Mouse (Mus musculus) CH12.LX (cell line): ENCODE results near the gene Rtkn2. TPM values are rescaled to one million over a fixed set of nuclear protein-coding genes. Genes with fewer than 3 reads are reported as not detected.

Experiments
- DNase-seq: peaks from one replicate; pipeline ENCODE4 v3.0.0-alpha.2; 2013; ENCODE audit errors: extremely low read depth
- H3K27ac ChIP-seq: 2 replicates; pipeline ENCODE4 v1.5.1; 2012; ENCODE audit warnings: low read depth, mild to moderate bottlenecking, control low read depth, moderate library complexity; ENCODE audit not compliant: insufficient read depth
- H3K27me3 ChIP-seq: replicated peaks from 2 replicates; pipeline ENCODE3; 2012; ENCODE audit warnings: inconsistent platforms
- H3K36me3 ChIP-seq, 2 experiments: replicated peaks in 1 of 2; 2 replicates each; pipeline versions ENCODE3 to v1.6.1; 2012; ENCODE audit warnings: inconsistent platforms in 1 of 2, low read length in 1 of 2, mild to moderate bottlenecking in 1 of 2, mixed read lengths in 1 of 2, moderate library complexity in 1 of 2; ENCODE audit not compliant: control insufficient read depth in 1 of 2, insufficient read depth in 1 of 2
- H3K4me1 ChIP-seq, 2 experiments: 2 replicates each; pipeline ENCODE4 v1.6.1; 2012; ENCODE audit warnings: inconsistent platforms in 1 of 2, moderate library complexity in 1 of 2; ENCODE audit not compliant: insufficient read depth in 2 of 2, control insufficient read depth in 1 of 2
- H3K4me2 ChIP-seq: 2 replicates; pipeline ENCODE4 v1.6.1; 2012; ENCODE audit warnings: low read depth, mild to moderate bottlenecking, control low read depth; ENCODE audit not compliant: poor library complexity, insufficient read depth, severe bottlenecking
- H3K4me3 ChIP-seq, 3 experiments: fragments of 150-350 bp in 1 of 3; sonication (generic) in 1 of 3; replicated peaks in 1 of 3; 2 replicates each; pipeline versions ENCODE3 to v1.5.1; 2011 to 2012; ENCODE audit warnings: low read depth in 2 of 3, low read length in 2 of 3, mild to moderate bottlenecking in 2 of 3, moderate library complexity in 2 of 3, control low read depth in 1 of 3, improper control_type of control experiment in 1 of 3, inconsistent platforms in 1 of 3, mixed read lengths in 1 of 3; ENCODE audit not compliant: poor library complexity in 1 of 3
- H3K79me2 ChIP-seq: replicated peaks from 2 replicates; pipeline ENCODE4 v1.6.1; 2012; ENCODE audit warnings: mild to moderate bottlenecking, moderate library complexity; ENCODE audit not compliant: control insufficient read depth, poor library complexity, insufficient read depth, severe bottlenecking; ENCODE audit errors: extremely low read depth
- H3K9ac ChIP-seq: 2 replicates; pipeline ENCODE4 v1.6.1; 2012; ENCODE audit warnings: low read depth, mild to moderate bottlenecking, control low read depth, moderate library complexity; ENCODE audit not compliant: insufficient read depth
- H3K9me3 ChIP-seq: replicated peaks from 2 replicates; pipeline ENCODE3; 2012; ENCODE audit warnings: low read length, inconsistent platforms, mixed read lengths
- BHLHE40 ChIP-seq: IDR thresholded peaks from 2 replicates; pipeline ENCODE4 v1.6.1; 2011; ENCODE audit warnings: mild to moderate bottlenecking, low read depth, low read length, improper control_type of control experiment
- ETS1 ChIP-seq: conservative IDR thresholded peaks from 2 replicates; pipeline ENCODE4 v1.6.1; 2012; ENCODE audit warnings: low read depth, mild to moderate bottlenecking, inconsistent platforms, low read length, improper control_type of control experiment, moderate library complexity
- HCFC1 ChIP-seq: IDR thresholded peaks from 2 replicates; pipeline ENCODE4 v1.6.1; 2012; ENCODE audit warnings: low read depth, mild to moderate bottlenecking, inconsistent platforms, low read length, improper control_type of control experiment
- IRF4 ChIP-seq: IDR thresholded peaks from 2 replicates; pipeline ENCODE4 v1.6.1; 2014; ENCODE audit warnings: low read depth, mild to moderate bottlenecking, inconsistent platforms, low read length, improper control_type of control experiment
- JUN ChIP-seq: IDR thresholded peaks from 2 replicates; pipeline ENCODE4 v1.6.1; 2011; ENCODE audit warnings: low read depth, mild to moderate bottlenecking, low read length, improper control_type of control experiment, moderate library complexity; ENCODE audit not compliant: insufficient read depth
- JUND ChIP-seq: conservative IDR thresholded peaks from 2 replicates; pipeline ENCODE4 v1.6.1; 2011; ENCODE audit warnings: low read depth, low read length, improper control_type of control experiment
- KAT2A ChIP-seq: IDR thresholded peaks from 2 replicates; pipeline ENCODE4 v1.6.1; 2012; ENCODE audit warnings: low read length, improper control_type of control experiment, inconsistent platforms; ENCODE audit not compliant: insufficient replicate concordance
- MAX ChIP-seq: IDR thresholded peaks from 2 replicates; pipeline ENCODE4 v1.6.1; 2011; ENCODE audit warnings: low read length, improper control_type of control experiment
- MAZ ChIP-seq: IDR thresholded peaks from 2 replicates; pipeline ENCODE4 v1.6.1; 2012; ENCODE audit warnings: low read depth, mild to moderate bottlenecking, inconsistent platforms, low read length, improper control_type of control experiment, moderate library complexity
- MXI1 ChIP-seq: IDR thresholded peaks from 2 replicates; pipeline ENCODE4 v1.6.1; 2011; ENCODE audit warnings: mild to moderate bottlenecking, low read depth, low read length, improper control_type of control experiment
- NELFE ChIP-seq: IDR thresholded peaks from 2 replicates; pipeline ENCODE4 v1.6.1; 2011; ENCODE audit warnings: low read depth, low read length, improper control_type of control experiment
- NRF1 ChIP-seq: IDR thresholded peaks from 2 replicates; pipeline ENCODE4 v1.6.1; 2014; ENCODE audit warnings: low read depth, mild to moderate bottlenecking, inconsistent platforms, low read length, improper control_type of control experiment, moderate library complexity
- PAX5 ChIP-seq: IDR thresholded peaks from 2 replicates; pipeline ENCODE4 v1.6.1; 2012; ENCODE audit warnings: low read length, inconsistent platforms, mixed read lengths
- RCOR1 ChIP-seq: conservative IDR thresholded peaks from 2 replicates; pipeline ENCODE4 v1.6.1; 2012; ENCODE audit warnings: low read depth, mild to moderate bottlenecking, inconsistent platforms, low read length, improper control_type of control experiment
- SMC3 ChIP-seq: IDR thresholded peaks from 2 replicates; pipeline ENCODE4 v1.6.1; 2011; ENCODE audit warnings: low read depth, low read length, improper control_type of control experiment
- TBP ChIP-seq: conservative IDR thresholded peaks from 2 replicates; pipeline ENCODE4 v1.6.1; 2011; ENCODE audit warnings: low read depth, low read length, improper control_type of control experiment
- TCF12 ChIP-seq: IDR thresholded peaks from 2 replicates; pipeline ENCODE4 v1.6.1; 2014; ENCODE audit warnings: low read depth, mild to moderate bottlenecking, inconsistent platforms, low read length, improper control_type of control experiment
- UBTF ChIP-seq: IDR thresholded peaks from 2 replicates; pipeline ENCODE4 v1.6.1; 2012; ENCODE audit warnings: low read depth, mild to moderate bottlenecking, inconsistent platforms, low read length, improper control_type of control experiment, moderate library complexity
- USF1 ChIP-seq: IDR thresholded peaks from 2 replicates; pipeline ENCODE4 v1.6.1; 2014; ENCODE audit warnings: low read depth, mild to moderate bottlenecking, inconsistent platforms, low read length, improper control_type of control experiment
- USF2 ChIP-seq: conservative IDR thresholded peaks from 2 replicates; pipeline ENCODE4 v1.6.1; 2011; ENCODE audit warnings: low read depth, low read length, improper control_type of control experiment
- ZC3H11A ChIP-seq: IDR thresholded peaks from 2 replicates; pipeline ENCODE4 v1.6.1; 2012; ENCODE audit warnings: low read depth, mild to moderate bottlenecking, inconsistent platforms, low read length, improper control_type of control experiment
- ZNF384 ChIP-seq: IDR thresholded peaks from 2 replicates; pipeline ENCODE4 v1.6.1; 2012; ENCODE audit warnings: low read depth, low read length, improper control_type of control experiment, inconsistent platforms
- dilution Hi-C: fragments of 300-500 bp; cut with MboI; formaldehyde crosslinking; loops from 2 replicates; pipeline ENCODE4 v1.14.3; 2020; ENCODE audit warnings: low sequenced_read_pairs; ENCODE audit not compliant: extremely low pct_unique_long_range_greater_than_20kb, extremely low pct_ligation_motif_present
- in situ Hi-C: fragments of 300-500 bp; cut with MboI; formaldehyde crosslinking; loops from 3 replicates; pipeline ENCODE4 v1.14.3; 2019; ENCODE audit warnings: low sequenced_read_pairs, low pct_ligation_motif_present, low pct_unique_long_range_greater_than_20kb, mixed read lengths
- polyA plus RNA-seq: library from polyadenylated mRNA; unstranded; fragments of >175 nt; gene quantifications from 2 replicates; pipeline ENCODE4 v1.2.1, GENCODE M21; 2012; ENCODE audit warnings: low read depth; ENCODE audit not compliant: insufficient read length
- total RNA-seq, 2 experiments: library from RNA; depleted of rRNA; stranded (reverse); fragments of 300-350 nt in 1 of 2; fragments of >200 nt in 1 of 2; gene quantifications; 2 replicates each; pipeline ENCODE4 v1.2.3; 2012 to 2014

The Rtkn2 gene
- total and polyA plus RNA-seq, 3 experiments = 0.59 to 0.93 (median 0.59) TPM

DNA sequence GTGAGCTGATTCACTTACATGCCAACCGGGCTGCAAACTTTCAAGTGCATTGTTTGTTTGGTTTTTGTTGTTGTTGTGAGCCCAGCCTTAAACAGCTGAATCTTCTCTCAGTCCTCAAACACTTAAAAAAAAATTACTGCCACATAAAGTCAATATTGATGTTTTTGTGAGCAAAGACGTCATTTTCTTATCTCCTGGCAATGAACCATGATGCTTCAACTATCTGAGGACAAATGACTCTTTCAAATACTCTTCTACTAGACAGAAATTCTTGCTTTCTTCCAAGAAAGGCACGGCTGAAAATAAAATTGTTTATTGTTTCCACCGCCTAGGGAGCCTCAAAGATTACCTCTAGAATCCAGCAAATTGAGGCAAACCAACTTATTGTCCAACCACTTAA, 42.4 kb upstream of the Rtkn2 start:
- Histone ChIP-seq H3K36me3 (no peaks in the 10 kb centered on the region), H3K9ac (no peak overlapping the region), H3K4me1 (peaks cover 8 to 9% of the 10 kb centered on the region in 2 experiments; a peak in 3 of 4 replicates), H3K9me3 (no peaks in the 10 kb centered on the region), H3K27ac (no peak overlapping the region), H3K79me2 (no peaks in the 10 kb centered on the region), H3K4me2 (no peak overlapping the region), H3K4me3 (no peak overlapping the region), H3K27me3 (no peaks in the 10 kb centered on the region)
- in situ Hi-C loops = no loop called here
- dilution Hi-C loops = no loop called here
- no peak for DNase-seq
- TF ChIP-seq MAX = no peak
- TF ChIP-seq ZC3H11A = no peak
- no peak for TF ChIP-seq ZNF384
- no peak for TF ChIP-seq UBTF

DNA sequence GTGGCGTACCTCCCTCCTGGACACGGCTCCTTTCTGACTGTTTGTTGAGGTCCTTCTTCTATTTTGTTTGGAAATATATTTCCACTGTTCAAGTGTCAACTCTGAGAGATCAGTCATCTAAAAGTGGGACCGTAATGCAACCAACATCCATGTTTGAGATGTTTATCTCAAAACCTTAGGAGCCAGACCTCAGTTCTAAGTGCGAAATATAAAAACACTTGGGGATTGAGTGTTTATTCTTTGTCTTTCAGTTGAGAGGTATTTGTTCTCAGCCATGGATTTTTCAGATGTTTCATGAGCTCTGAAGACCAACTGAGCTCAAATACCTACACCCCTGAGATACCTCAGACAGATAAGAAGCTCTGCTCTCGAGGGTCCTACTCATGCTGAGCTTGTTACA, 41.6 kb upstream of the Rtkn2 start:
- H3K36me3 ChIP-seq = no peaks in the 10 kb centered on the region
- H3K4me2 ChIP-seq = peak overlapping the region; percentile 19; the same call in 1 of the 2 replicates
- TF ChIP-seq MXI1 (no peak), USF2 (no peak), TCF12 (no peak), NELFE (no peak), NRF1 (no peak), BHLHE40 (no peak), TBP (no peak), JUND (no peak)
- no peak overlapping the region for H3K9ac ChIP-seq
- H3K27me3 ChIP-seq = no peaks in the 10 kb centered on the region
- in situ Hi-C loops (no loop called here), dilution Hi-C loops (no loop called here)
- DNase-seq = no peak
- H3K9me3 ChIP-seq = no peaks in the 10 kb centered on the region
- peaks cover 9% of the 10 kb centered on the region in 2 experiments; a peak in 3 of 4 replicates for H3K4me1 ChIP-seq
- H3K27ac ChIP-seq = no peak overlapping the region; the same call in 1 of the 2 replicates
- H3K4me3 ChIP-seq = no peak overlapping the region
- H3K79me2 ChIP-seq = no peaks in the 10 kb centered on the region

GRCm38 (mm10) chr10:67939546-67939945, 39.8 kb upstream of the Rtkn2 start:
- no peaks in the 10 kb centered on the region for H3K79me2 ChIP-seq
- no peaks in the 10 kb centered on the region for H3K36me3 ChIP-seq
- H3K9ac ChIP-seq = no peak overlapping the region
- in situ Hi-C loops = no loop called here
- no peaks in the 10 kb centered on the region for H3K9me3 ChIP-seq
- no peak overlapping the region for H3K27ac ChIP-seq
- no peak for TF ChIP-seq MAZ
- no peak for TF ChIP-seq TCF12
- TF ChIP-seq KAT2A = no peak
- no peak for TF ChIP-seq SMC3
- TF ChIP-seq HCFC1 = no peak
- no peak for TF ChIP-seq ZC3H11A
- TF ChIP-seq PAX5 = no peak
- TF ChIP-seq USF2 = no peak
- no peak for TF ChIP-seq ZNF384
- no peak for TF ChIP-seq RCOR1
- no peak for TF ChIP-seq USF1
- no peak for TF ChIP-seq JUN
- TF ChIP-seq IRF4 = no peak
- TF ChIP-seq JUND = no peak
- TF ChIP-seq ETS1 = no peak
- dilution Hi-C loops = no loop called here
- no peak overlapping the region for H3K4me2 ChIP-seq
- H3K27me3 ChIP-seq = no peaks in the 10 kb centered on the region
- no peak for DNase-seq
- no peak overlapping the region for H3K4me3 ChIP-seq
- peaks cover 9 to 12% of the 10 kb centered on the region in 2 experiments; a peak in 3 of 4 replicates for H3K4me1 ChIP-seq
